Mouse (Mus musculus): ENCODE measurements around the gene Ptgdr.
"Not testable (repeated sequence)": the region's sequence is repeated elsewhere in the genome, so short reads cannot be mapped to it uniquely, and the experiment has no call there.

Ptgdr gene

GRCm38 (mm10) chr14:44858868-44859613, at the start of gene Ptgdr:
Gene Ptgdr (minus strand): TSS chr14:44859375.
- no peak for DNase-seq

DNA sequence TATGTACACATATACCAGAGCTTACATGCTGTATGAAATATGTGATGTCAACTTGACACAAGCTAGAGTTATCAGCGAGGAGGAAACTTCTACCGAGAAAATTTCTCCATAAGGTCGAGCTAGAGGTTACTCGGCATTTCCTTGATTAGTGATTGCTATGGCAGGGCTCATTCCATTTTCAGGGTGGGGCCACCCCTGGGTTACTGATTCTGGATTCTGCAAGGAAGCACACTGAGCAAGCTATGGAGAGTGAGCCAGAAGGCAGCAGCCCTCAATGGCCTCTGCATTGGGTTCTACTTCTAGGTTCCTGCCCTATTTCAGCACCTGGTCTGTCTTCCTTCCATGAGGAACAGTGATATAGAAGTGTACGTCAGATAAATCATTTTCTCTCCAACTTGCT, 48.6 kb upstream of the Ptgdr start:
- DNase-seq, result no peak

DNA sequence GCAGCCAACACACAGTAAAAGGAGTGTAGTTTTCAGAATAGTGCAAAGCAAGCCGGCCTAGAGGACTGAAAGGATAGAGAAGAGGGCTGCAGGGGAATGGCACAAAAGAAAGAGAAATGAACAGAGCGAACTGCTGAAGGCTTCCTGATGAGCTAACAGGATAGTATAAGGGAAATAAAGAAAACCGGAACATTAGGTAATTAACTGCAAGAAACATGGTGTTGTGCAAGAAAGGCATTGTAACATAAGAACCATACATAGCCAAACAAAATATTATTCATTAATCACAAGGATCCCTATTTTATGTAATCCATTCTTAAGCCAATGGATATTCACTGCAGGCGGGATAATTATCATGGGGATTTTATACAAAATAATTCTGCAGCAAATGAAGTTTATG, 45.0 kb upstream of the Ptgdr start:
- DNase-seq, result no peak

DNA sequence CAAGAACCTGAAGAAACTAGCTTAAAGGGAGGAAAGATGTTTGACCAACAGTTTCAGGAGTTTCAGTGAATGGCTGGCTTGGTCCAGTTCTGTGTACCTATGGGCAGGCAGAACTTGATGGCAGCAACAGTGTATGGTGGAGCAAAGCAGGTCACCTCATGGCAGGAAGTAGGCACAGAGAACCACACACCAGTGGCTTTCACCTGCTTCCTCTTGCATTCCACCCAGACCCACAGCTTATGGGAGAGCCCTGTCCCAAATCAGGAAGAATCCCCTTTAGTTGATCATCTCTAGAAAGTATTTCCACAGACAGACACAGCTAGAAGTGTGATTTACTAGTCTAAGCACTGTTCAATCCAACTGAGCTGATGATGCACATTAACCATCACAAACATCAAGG, 42.6 kb upstream of the Ptgdr start:
- DNase-seq, result not testable (repeated sequence)

- no peak for DNase-seq
Measured at GRCm38 (mm10) chr14:44891387-44892132, 32.4 kb upstream of the Ptgdr start.

DNA sequence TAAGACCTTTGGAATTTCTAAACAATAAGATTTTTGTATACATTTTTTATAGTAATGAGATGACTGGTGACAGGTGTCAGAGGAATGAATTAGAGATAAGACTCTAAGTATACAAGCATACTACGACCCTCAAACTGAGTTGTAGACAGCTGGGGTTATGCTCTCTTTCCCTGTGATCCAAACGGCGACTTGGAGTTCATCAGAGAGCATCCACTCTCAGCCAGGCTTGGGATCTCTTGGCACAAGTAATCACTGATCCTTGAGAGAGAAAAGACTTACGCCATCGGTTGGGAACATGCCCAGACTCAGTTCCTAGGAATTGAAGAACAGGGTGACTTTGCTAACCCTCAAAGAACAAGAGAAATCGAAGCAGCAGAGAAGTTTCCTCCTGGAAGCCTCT, 10.5 kb upstream of the Ptgdr start:
- no peak for DNase-seq

- DNase-seq, result no peak
Measured at GRCm38 (mm10) chr14:44865661-44866060, 6.5 kb upstream of the Ptgdr start.

DNA sequence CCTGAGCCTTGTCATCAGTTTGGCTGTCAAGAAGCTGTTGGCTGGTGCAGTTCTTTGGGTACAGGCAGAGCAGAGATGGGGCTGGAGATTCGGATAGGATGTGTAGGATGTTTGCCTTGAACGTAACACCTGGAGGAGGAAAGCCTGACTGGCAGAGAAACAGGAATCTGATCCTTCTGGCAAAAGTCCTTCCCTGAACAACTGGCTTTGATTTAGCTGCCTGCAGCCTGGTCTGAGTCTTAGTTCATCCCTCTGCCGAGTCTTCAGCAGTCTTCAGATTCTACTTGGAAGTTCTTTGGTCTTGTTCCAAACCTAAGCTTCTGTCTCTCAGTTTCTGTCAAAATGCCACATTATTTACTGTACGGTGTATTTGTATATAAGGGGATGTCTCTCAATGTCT, 3.9 kb upstream of the Ptgdr start:
- no peak for DNase-seq

- no peak for DNase-seq
Measured at GRCm38 (mm10) chr14:44861161-44861560, 2.0 kb upstream of the Ptgdr start.

- DNase-seq, result no peak
Measured at GRCm38 (mm10) chr14:44858372-44858771, 803 bp downstream of the Ptgdr start.

DNA sequence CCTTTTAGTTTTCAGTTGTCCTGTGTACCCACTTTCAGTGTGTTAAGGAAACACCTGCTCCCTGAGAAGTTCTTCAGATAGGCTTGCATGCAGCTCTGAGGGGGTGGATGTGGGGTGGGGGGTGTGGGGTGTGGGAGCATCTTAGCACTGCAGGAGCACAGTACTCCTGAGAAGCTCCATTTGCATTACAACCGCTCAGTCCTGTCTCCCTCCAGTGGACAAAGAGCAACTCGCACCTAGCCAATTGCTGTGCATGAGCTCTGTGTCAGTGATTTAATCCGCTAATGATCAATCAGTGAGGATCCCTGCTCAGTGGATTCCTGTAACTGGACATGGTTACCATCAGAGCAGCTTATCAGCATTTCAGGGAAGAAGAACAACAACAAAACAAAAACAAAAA, 8.5 kb downstream of the Ptgdr start:
- not testable (repeated sequence) for DNase-seq

DNA sequence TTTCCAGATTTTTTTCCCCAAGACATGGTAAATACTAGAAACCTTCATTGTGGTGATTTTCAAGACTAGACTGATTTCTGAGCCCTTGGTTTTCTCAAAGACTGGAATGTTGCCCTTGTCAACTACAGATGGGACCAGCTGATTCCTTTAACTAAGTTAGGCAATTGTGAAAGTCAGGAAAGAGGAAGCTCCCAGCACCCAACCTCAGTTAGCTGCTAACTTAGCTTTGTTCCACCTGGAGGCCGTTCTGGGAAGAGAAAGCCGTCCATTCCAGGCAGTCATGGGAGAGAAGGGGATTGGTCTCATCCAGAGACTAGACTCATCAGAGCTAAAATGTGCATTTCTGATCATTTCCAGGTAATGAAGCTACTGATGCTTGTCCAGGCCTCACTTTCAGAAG, 11.4 kb downstream of the Ptgdr start:
- no peak for DNase-seq

GRCm38 (mm10) chr14:44846558-44847263, 12.5 kb downstream of the Ptgdr start:
- DNase-seq, result no peak

GRCm38 (mm10) chr14:44843768-44844755, 15.1 kb downstream of the Ptgdr start:
- no peak for DNase-seq

- DNase-seq, result no peak
Measured at GRCm38 (mm10) chr14:44838685-44839084, 20.5 kb downstream of the Ptgdr start.

- no peak for DNase-seq
Measured at GRCm38 (mm10) chr14:44835132-44835531, 24.0 kb downstream of the Ptgdr start.

DNA sequence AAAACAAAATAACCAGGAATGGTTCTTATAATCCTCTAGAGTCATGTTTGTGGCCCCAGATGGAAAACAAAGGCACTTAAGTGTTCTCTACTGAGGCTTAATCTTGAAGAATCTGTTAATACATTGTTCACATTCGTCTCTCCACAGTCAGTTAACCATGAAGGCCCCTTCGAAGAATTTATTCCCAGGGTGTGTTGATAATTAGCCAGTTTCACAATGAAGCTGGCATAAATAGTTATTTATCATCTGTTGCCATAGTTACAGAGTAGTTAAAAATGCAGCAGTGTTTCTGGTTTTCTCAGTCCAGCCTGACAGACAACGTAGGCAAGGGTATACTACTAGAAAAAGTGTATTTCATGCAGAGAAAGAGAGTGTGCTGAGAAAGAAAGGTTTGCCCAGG, 25.0 kb downstream of the Ptgdr start:
- not testable (repeated sequence) for DNase-seq

DNA sequence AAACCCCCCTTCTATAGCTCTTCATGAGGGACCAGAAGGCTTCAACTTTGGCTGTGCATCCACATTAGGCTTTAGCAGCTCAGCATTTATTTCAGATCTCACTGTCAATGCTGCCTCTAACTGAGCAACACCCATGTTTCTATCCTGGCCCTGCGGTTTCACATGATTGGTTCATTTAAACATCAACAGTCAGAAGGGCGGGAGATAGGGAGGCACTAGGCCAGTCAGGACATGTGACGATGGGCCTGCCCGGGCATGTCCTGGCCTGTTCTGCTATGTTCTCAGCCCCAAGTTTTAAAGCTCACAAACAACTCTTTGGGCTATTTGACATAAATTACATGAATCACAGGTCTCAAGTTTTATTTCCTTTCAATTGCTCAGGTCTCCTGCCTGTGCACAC, 26.1 kb downstream of the Ptgdr start:
- DNase-seq, result not testable (repeated sequence)

- DNase-seq, result no peak
Measured at GRCm38 (mm10) chr14:44827736-44828135, 31.4 kb downstream of the Ptgdr start.

- DNase-seq, result no peak
Measured at GRCm38 (mm10) chr14:44821177-44822057, 37.8 kb downstream of the Ptgdr start.

GRCm38 (mm10) chr14:44813152-44813551, 46.0 kb downstream of the Ptgdr start:
- DNase-seq, result not testable (repeated sequence)

All from cerebellum, postnatal 36 days (tissue).